Mouse (Mus musculus) bone marrow, adult 2 months (tissue): ENCODE measurements around the gene Trp63. TPM values are rescaled to one million over a fixed set of nuclear protein-coding genes. Genes with fewer than 3 reads are reported as not detected.

Experiments
- H3K27ac ChIP-seq: fragments of 200-500 bp; 2 replicates; pipeline ENCODE4 v1.5.1; 2012; ENCODE audit warnings: low read depth, mild to moderate bottlenecking, control low read depth, inconsistent platforms, low read length; ENCODE audit not compliant: control insufficient read depth, poor library complexity, insufficient read depth
- H3K4me1 ChIP-seq: fragments of 200-500 bp; 2 replicates; pipeline ENCODE4 v1.6.1; 2011; ENCODE audit warnings: low read length; ENCODE audit not compliant: control insufficient read depth, insufficient read depth
- H3K4me3 ChIP-seq: fragments of 200-500 bp; replicated peaks from 2 replicates; pipeline ENCODE3; 2011; ENCODE audit warnings: mild to moderate bottlenecking, low read depth, low read length, control low read depth; ENCODE audit not compliant: control insufficient read depth
- CTCF ChIP-seq: fragments of 200-500 bp; IDR thresholded peaks from 2 replicates; pipeline ENCODE4 v1.5.1; 2011; ENCODE audit warnings: low read length, control low read depth; ENCODE audit not compliant: control insufficient read depth, insufficient read depth
- POLR2A ChIP-seq: fragments of 200-500 bp; IDR thresholded peaks from 2 replicates; pipeline ENCODE4 v1.6.1; 2011; ENCODE audit warnings: low read depth, mild to moderate bottlenecking, control low read depth, low read length, borderline replicate concordance; ENCODE audit not compliant: control insufficient read depth
- WGBS: fragments of 180-500 bp; shearing (Covaris S2); methylation state at CpG from one replicate; pipeline ENCODE4 v1.1.7; 2018; 5-methylcytosine and 5-hydroxymethylcytosine counted together
- polyA plus RNA-seq: library from polyadenylated mRNA; stranded (reverse); fragments of >200 nt; gene quantifications from 2 replicates; pipeline ENCODE4 v1.2.4, GENCODE M21; 2011; ENCODE audit warnings: low replicate concordance; ENCODE audit not compliant: missing spikeins, insufficient read depth, insufficient read length

Gene Trp63
- polyA plus RNA-seq, 1 experiment, result not detected

DNA sequence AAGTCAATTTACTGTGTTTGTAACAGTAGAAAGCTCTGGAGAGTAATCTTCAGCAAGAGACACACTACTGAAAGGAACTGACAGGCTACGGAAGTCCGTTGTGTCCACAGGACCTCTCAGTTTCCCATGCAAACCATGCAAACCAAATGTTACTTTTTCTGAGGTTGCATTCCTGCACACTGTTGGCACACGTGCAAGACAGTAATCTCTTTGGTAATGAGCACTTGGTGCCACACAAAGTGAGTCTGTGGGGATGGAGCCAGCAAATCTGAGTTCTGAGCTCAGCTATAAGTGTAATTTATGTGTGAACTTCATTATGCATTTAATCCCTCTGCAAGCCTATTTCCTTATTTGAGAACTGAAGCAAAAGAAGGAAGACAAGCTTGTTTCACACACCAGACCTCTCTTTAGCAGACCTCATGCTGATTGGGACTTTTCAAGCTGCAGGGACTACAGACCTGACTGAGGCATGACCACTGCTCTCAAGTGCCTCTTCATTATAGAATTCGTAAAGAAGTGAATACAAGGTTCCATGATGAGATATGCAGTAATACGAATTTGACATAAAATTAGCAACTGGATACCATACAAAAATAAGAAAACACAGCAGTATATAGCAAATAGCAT, 109.2 kb downstream of the Trp63 start:
- TF ChIP-seq POLR2A (no peak), CTCF (no peak)
- Histone ChIP-seq H3K4me3 (no peak overlapping the region), H3K27ac (no peak overlapping the region), H3K4me1 (no peaks in the 10 kb centered on the region)
- 76% methylated on average over 5 of the region's 5 CpGs for WGBS

DNA sequence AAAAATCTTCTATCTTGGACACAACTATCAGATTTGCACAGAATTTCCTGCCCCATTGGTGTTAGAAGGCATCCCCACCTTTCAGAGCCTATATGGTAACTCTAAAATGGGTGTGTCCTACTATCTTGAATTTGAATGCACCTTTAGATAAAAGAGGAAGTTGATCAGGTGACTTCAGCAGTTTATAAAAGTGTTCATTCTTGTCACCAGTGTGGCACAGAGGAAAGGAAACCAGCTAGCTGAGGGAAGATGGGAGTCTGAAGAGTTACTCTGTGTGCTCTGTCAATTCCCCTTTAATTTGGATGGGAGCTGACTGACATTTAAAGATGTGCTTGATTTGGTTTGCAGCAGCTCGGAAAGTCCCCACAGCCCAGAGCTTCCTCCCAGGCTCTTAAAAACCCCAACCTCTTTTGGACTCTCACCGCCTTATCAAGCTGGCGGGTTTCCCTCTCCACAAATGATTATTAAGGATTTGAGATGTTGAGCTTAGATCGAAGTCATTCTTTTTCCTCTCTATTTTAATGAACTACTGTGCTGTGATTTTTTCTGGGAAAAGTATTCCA, 114.2 kb downstream of the Trp63 start:
- TF ChIP-seq POLR2A, result no peak
- no peak for TF ChIP-seq CTCF
- WGBS, result 65% methylated on average over 4 of the region's 4 CpGs
- H3K4me3 ChIP-seq, result no peak overlapping the region
- no peaks in the 10 kb centered on the region; the same call in 1 of the 2 replicates for H3K4me1 ChIP-seq
- H3K27ac ChIP-seq, result no peak overlapping the region

DNA sequence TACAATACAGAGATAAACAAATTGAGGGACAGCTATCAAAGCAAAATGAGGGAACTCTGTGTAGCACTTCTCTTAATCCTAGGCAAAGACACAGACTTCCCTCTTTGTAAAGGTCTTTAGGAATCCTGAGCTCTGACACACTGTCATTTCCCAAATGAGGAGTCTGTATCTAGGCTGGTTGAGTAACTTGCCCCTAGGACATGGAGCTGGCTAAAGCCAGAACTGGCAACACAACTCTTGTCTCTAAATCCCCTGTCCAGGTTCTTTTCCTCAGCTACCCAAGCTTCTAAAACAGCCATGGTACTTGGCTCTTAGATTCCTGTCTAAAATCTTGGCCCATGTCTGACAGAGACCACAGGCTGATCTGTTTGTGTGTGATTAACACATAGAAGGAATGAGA, 116.1 kb downstream of the Trp63 start:
- TF ChIP-seq CTCF (no peak), POLR2A (no peak)
- no peak overlapping the region for H3K4me3 ChIP-seq
- no peaks in the 10 kb centered on the region; the same call in 1 of the 2 replicates for H3K4me1 ChIP-seq
- no peak overlapping the region for H3K27ac ChIP-seq

DNA sequence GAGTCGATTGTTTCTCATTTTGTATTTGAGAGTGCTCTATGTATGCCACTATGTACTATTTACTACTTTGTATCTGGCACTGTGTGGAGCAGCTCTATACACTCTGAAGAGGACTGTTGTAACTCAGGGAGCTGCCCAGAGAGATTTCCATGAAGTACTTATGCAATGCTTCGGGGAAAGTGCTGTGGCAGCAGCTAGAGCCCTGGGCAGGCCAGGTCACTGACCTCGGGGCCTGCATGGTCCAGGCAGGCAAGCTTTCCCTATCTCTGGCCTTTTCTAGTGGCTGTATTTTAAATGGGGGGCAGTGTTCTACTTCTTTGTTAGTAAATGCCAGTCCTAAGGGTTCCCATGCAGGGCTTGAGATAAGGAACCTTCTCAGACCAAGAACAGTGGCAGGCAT, 121.4 kb downstream of the Trp63 start:
- Histone ChIP-seq H3K4me3 (no peak overlapping the region), H3K4me1 (no peaks in the 10 kb centered on the region), H3K27ac (no peak overlapping the region)
- 55% methylated on average over 3 of the region's 3 CpGs for WGBS
- no peak for TF ChIP-seq POLR2A
- no peak for TF ChIP-seq CTCF

DNA sequence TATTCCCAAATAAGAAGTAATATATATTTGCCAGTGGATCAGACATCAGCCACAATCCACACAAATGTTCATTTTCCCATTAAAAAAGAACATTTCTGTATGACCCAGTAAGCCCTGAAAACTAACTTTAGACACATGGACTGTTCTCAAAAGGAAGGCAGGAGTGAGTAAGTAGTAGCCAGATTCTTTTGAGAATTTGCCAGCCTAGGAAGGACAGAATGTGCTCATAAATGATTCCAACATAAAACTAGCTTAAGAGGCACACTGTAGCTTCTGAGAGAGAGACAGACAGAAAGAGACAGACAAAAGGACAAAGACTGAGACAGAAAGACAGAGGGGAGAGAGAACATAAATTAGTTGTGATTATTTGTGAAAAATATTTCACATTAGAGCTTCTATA, 123.6 kb downstream of the Trp63 start:
- no peaks in the 10 kb centered on the region for H3K4me1 ChIP-seq
- H3K4me3 ChIP-seq, result no peak overlapping the region
- H3K27ac ChIP-seq, result no peak overlapping the region
- TF ChIP-seq CTCF, result no peak
- TF ChIP-seq POLR2A, result no peak

DNA sequence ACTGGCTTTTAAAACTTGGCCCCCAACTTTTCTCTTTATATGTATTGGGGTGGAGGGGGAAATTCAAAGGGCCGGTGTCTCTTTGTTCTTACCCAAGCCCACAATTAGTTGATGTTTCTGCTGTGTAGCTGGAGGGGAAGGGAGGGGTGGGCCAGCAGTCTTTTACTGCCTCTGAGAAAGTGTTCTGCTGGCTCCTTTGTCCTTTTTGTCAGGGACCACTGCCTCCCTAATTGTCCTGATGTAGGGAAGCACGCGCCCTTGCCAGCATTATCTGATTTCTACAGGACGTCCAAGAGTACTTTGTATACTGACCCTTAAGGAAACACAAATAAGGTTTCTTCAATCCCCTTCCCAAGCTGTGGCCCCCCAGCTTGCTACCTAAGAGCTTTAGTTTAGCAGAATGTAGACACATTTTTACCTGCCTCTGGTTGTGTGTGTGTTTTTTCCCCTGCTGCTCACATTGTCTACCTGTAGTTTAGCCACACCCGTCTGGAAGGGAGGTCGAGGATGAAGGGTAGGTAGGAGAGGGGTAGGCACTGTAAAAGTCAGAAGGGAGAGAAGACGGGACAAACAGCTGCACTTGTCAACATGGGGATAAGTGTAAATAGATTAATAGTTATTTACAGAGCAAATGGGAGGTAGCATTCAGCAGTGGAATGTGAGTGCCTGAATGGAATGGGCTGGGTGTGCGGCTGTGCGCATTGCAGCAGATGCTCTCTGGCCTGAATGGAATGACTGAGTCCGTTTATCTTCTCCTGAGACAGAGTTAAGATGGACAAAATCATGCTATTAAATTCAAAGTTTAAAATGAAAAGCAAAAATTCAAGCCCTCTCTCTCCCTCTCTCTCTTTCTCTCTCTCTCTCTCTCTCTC, 134.4 kb downstream of the Trp63 start:
- no peaks in the 10 kb centered on the region for H3K4me1 ChIP-seq
- no peak overlapping the region for H3K4me3 ChIP-seq
- no peak overlapping the region for H3K27ac ChIP-seq
- no peak for TF ChIP-seq POLR2A
- no peak for TF ChIP-seq CTCF
- WGBS, result 70% methylated on average over 10 of the region's 10 CpGs

DNA sequence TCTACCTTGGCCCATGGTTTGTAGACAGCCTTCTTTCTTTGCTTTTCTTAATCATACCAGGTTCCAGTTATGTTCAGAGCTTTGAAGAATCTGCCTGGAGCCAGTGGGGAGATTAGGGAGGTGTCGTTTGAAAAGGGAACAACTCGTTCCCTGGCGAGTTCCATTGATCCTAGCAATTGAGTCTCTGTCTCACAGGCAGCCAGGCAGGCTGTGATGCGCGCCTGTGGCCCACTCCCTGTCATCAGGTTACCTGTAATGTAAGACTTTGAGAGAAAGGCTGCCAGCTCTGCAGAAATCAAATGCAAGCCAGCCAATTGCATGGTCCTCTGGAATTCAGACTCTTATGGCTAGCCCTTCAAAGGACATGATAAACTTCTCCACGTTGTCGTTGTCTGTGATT, 142.5 kb downstream of the Trp63 start:
- H3K4me3 ChIP-seq, result no peak overlapping the region
- WGBS, result 77% methylated on average over 7 of the region's 7 CpGs
- TF ChIP-seq POLR2A, result no peak
- no peaks in the 10 kb centered on the region for H3K4me1 ChIP-seq
- no peak overlapping the region for H3K27ac ChIP-seq

DNA sequence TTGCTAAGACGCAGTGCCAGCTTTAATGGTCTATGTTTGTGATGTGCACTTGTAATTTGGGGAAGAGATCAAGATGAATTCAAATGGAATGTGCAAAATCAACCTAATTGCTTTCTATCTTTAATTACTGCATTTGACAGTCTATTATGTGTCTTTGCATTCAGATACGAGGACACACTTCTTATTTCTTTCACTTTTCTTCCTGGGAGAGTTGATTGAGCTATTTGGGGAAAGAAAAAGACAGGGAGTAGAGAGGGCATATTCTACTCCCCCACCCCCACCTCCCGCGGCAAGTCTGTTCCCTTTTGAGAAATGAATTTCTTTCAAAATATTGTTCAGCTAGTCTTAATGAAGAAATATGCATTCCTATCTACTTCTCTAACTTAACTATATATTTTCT, 149.0 kb downstream of the Trp63 start:
- 81% methylated on average over 4 of the region's 4 CpGs for WGBS
- TF ChIP-seq POLR2A (no peak), CTCF (no peak)

More for the DNA sequence above, 149.0 kb downstream of the Trp63 start:
- Histone ChIP-seq H3K4me3 (no peak overlapping the region), H3K27ac (no peak overlapping the region), H3K4me1 (no peaks in the 10 kb centered on the region)
